Comparison of ENCODE assay signal across 9 mouse cellular contexts in genomic region chr7:29304463-29305262, GRCm38 (mm10). TPM values are rescaled to one million over a fixed set of nuclear protein-coding genes. Genes with fewer than 3 reads are reported as not detected.
DNase-seq lines count a peak whose midpoint lies in the region; ATAC-seq and TF ChIP-seq lines count a peak whose summit lies in the region.
"Had no signal": no experiment of that assay in that cellular context is flagged by ENCODE, and none has a peak within 500 bp of the region (broad histone marks: within the 10 kb centered on the region; RNA-seq: fewer than 3 reads in every experiment).

No protein-coding gene starts in this region.

- no peak for TF ChIP-seq CTCF in ES-Bruce4 (IDR thresholded peaks at IDR 0.05; ENCODE audit: low read depth, low read length)

- no peak for TF ChIP-seq POLR2A in ES-Bruce4 (IDR thresholded peaks at IDR 0.05; ENCODE audit: insufficient read depth, low read length)
- TF ChIP-seq POLR2A in limb, embryonic 14.5 days (IDR thresholded peaks at IDR 0.05; ENCODE audit: borderline replicate concordance, extremely low read depth, insufficient read depth, insufficient read length), result no peak

- ATAC-seq in heart, embryonic 15.5 days (replicated peaks; ENCODE audit: insufficient number of reproducible peaks, insufficient read depth, low FRiP score, low read depth), result no peak
- ATAC-seq in embryonic facial prominence, embryonic 13.5 days (ENCODE audit: insufficient number of reproducible peaks, insufficient read depth, low FRiP score, low TSS enrichment, low read depth), result no peak
- no peak for ATAC-seq in limb, embryonic 14.5 days (ENCODE audit: low FRiP score, low read depth)
- no peak for ATAC-seq in stomach, embryonic 15.5 days (ENCODE audit: insufficient read depth, low FRiP score, low read depth)

- no peaks in the 10 kb centered on the region for H3K36me3 ChIP-seq in heart, embryonic 15.5 days
- no peaks in the 10 kb centered on the region for H3K36me3 ChIP-seq in ES-Bruce4 (ENCODE audit: control insufficient read depth, insufficient read depth, low read length, poor library complexity, severe bottlenecking)
- H3K36me3 ChIP-seq in embryonic facial prominence, embryonic 13.5 days, result no peaks in the 10 kb centered on the region
- H3K36me3 ChIP-seq in limb, embryonic 14.5 days (ENCODE audit: control insufficient read depth, insufficient read depth, low read length), result no peaks in the 10 kb centered on the region
- H3K36me3 ChIP-seq in stomach, embryonic 15.5 days, result no peaks in the 10 kb centered on the region

- no peak overlapping the region for H3K27ac ChIP-seq in heart, embryonic 15.5 days
- H3K27ac ChIP-seq in ES-Bruce4 (ENCODE audit: insufficient read depth, low read length), result no peak overlapping the region
- no peak overlapping the region for H3K27ac ChIP-seq in embryonic facial prominence, embryonic 13.5 days
- no peak overlapping the region for H3K27ac ChIP-seq in limb, embryonic 14.5 days (replicated peaks; ENCODE audit: low read depth, low read length)
- no peak overlapping the region for H3K27ac ChIP-seq in stomach, embryonic 15.5 days

- H3K4me2 ChIP-seq in heart, embryonic 15.5 days, result peak overlapping the region; percentile 97
- peak overlapping the region; percentile 97 for H3K4me2 ChIP-seq in embryonic facial prominence, embryonic 13.5 days
- H3K4me2 ChIP-seq in limb, embryonic 14.5 days (replicated peaks; ENCODE audit: low read depth, low read length, severe bottlenecking), result peak overlapping the region; percentile 100
- H3K4me2 ChIP-seq in stomach, embryonic 15.5 days, result peak overlapping the region; percentile 96

- H3K27me3 ChIP-seq in heart, embryonic 15.5 days, result peaks cover 77% of the 10 kb centered on the region
- H3K27me3 ChIP-seq in ES-Bruce4 (ENCODE audit: control insufficient read depth, insufficient read depth, low read length, poor library complexity, severe bottlenecking), result no peaks in the 10 kb centered on the region
- peaks cover 20% of the 10 kb centered on the region; the same call in 1 of the 2 replicates for H3K27me3 ChIP-seq in embryonic facial prominence, embryonic 13.5 days
- peaks cover 7% of the 10 kb centered on the region; the same call in 1 of the 2 replicates for H3K27me3 ChIP-seq in limb, embryonic 14.5 days (ENCODE audit: control insufficient read depth, insufficient read depth, low read length)
- H3K27me3 ChIP-seq in stomach, embryonic 15.5 days (replicated peaks), result peaks cover 24% of the 10 kb centered on the region

- peaks cover 43% of the 10 kb centered on the region for H3K4me1 ChIP-seq in heart, embryonic 15.5 days (replicated peaks)
- H3K4me1 ChIP-seq in ES-Bruce4 (ENCODE audit: control insufficient read depth, insufficient read depth, low read length), result peaks cover 6% of the 10 kb centered on the region
- peaks cover 58% of the 10 kb centered on the region for H3K4me1 ChIP-seq in embryonic facial prominence, embryonic 13.5 days
- H3K4me1 ChIP-seq in limb, embryonic 14.5 days (ENCODE audit: control insufficient read depth, insufficient read depth, low read length), result peaks cover 39% of the 10 kb centered on the region
- peaks cover 36% of the 10 kb centered on the region for H3K4me1 ChIP-seq in stomach, embryonic 15.5 days

- WGBS in heart, embryonic 15.5 days, result under 1% methylated on average over 44 of the region's 48 CpGs
- WGBS in embryonic facial prominence, embryonic 13.5 days, result under 1% methylated on average over 46 of the region's 48 CpGs
- WGBS in limb, embryonic 14.5 days, result 1% methylated on average over 34 of the region's 48 CpGs
- WGBS in stomach, embryonic 15.5 days, result 1% methylated on average over 48 of the region's 48 CpGs

- peak overlapping the region; percentile 61 for H3K4me3 ChIP-seq in heart, embryonic 15.5 days
- peak overlapping the region; percentile 81 for H3K4me3 ChIP-seq in ES-Bruce4 (ENCODE audit: low read depth, low read length)
- H3K4me3 ChIP-seq in embryonic facial prominence, embryonic 13.5 days, result peak overlapping the region; percentile 62
- H3K4me3 ChIP-seq in limb, embryonic 14.5 days (replicated peaks; ENCODE audit: low read length), result peak overlapping the region; percentile 53
- H3K4me3 ChIP-seq in stomach, embryonic 15.5 days (replicated peaks), result peak overlapping the region; percentile 52

- TF ChIP-seq EP300 in ES-Bruce4 (IDR thresholded peaks at IDR 0.05; ENCODE audit: insufficient read depth, low read depth, low read length), result 0 out of 2 replicates have a peak, but pooled peaks have one; percentile 60

- no peak for DNase-seq in heart, adult 18-20 months
- DNase-seq in limb, embryonic 14.5 days (ENCODE audit: low spot score), result no peak
- DNase-seq in adrenal gland, postnatal 25 days, result no peak
- DNase-seq in spleen, postnatal 36 days (ENCODE audit: low spot score in 2 of 2), result no peak

- no peaks in the 10 kb centered on the region for H3K9me3 ChIP-seq in heart, embryonic 15.5 days (replicated peaks)
- H3K9me3 ChIP-seq in ES-Bruce4 (replicated peaks; ENCODE audit: control insufficient read depth, insufficient read depth, low read length, poor library complexity, severe bottlenecking), result no peaks in the 10 kb centered on the region
- H3K9me3 ChIP-seq in embryonic facial prominence, embryonic 13.5 days, result no peaks in the 10 kb centered on the region
- H3K9me3 ChIP-seq in limb, embryonic 14.5 days (ENCODE audit: control insufficient read depth, low read length), result no peaks in the 10 kb centered on the region
- no peaks in the 10 kb centered on the region for H3K9me3 ChIP-seq in stomach, embryonic 15.5 days

- H3K9ac ChIP-seq in heart, embryonic 15.5 days, result peak overlapping the region; percentile 28
- peak overlapping the region; percentile 65 for H3K9ac ChIP-seq in ES-Bruce4 (ENCODE audit: low read depth, poor library complexity, severe bottlenecking)
- peak overlapping the region; percentile 76 for H3K9ac ChIP-seq in embryonic facial prominence, embryonic 13.5 days
- peak overlapping the region; percentile 52 for H3K9ac ChIP-seq in limb, embryonic 14.5 days (ENCODE audit: low read depth, low read length, severe bottlenecking)
- H3K9ac ChIP-seq in stomach, embryonic 15.5 days, result no peak overlapping the region

RNA-seq across cellular contexts. Expression of gene Dpf1, which starts 0.9 kb away (rescaled TPM):
- 2.6 and 3.9 TPM in 2 replicates for polyA plus RNA-seq in heart, embryonic 15.5 days (2015; fragmentation: Nextera tagmentation; extraction: Ambion mirVana)
- total RNA-seq in heart, adult 18-20 months (2021), result 1 to 10 TPM in 1 of 2 experiments, under 1 TPM in 1; 0.47 to 1.1 TPM
- 5.9 and 6.1 TPM in 2 replicates for polyA plus RNA-seq in ES-Bruce4 (2011; ENCODE audit: insufficient read depth, insufficient read length, low read depth, missing spikeins)
- polyA plus RNA-seq in embryonic facial prominence, embryonic 13.5 days (2015; fragmentation: Nextera tagmentation; extraction: Ambion mirVana), result 28.4 and 29.9 TPM in 2 replicates
- polyA plus RNA-seq in limb, embryonic 14.5 days (2012; rRNA removed), result 10.6 and 10.7 TPM in 2 replicates
- 13.2 and 13.7 TPM in 2 replicates for polyA plus RNA-seq in limb, embryonic 14.5 days (2014; fragmentation: Nextera tagmentation; extraction: Ambion mirVana)
- 7.6 and 8.2 TPM in 2 replicates for polyA plus RNA-seq in stomach, embryonic 15.5 days (2015; fragmentation: Nextera tagmentation; extraction: Ambion mirVana)
- 0.95 and 1.6 TPM in 2 replicates for total RNA-seq in adrenal gland, postnatal 25 days (2021)

RNA-seq across cellular contexts. Expression of gene Ppp1r14a, which starts 15.6 kb away (rescaled TPM):
- 17.0 and 20.8 TPM in 2 replicates for polyA plus RNA-seq in heart, embryonic 15.5 days (2015; fragmentation: Nextera tagmentation; extraction: Ambion mirVana)
- 1 to 10 TPM; 5.8 to 7.5 TPM for total RNA-seq in heart, adult 18-20 months (2021)
- polyA plus RNA-seq in ES-Bruce4 (2011; ENCODE audit: insufficient read depth, insufficient read length, low read depth, missing spikeins), result 22.1 and 29.1 TPM in 2 replicates
- polyA plus RNA-seq in embryonic facial prominence, embryonic 13.5 days (2015; fragmentation: Nextera tagmentation; extraction: Ambion mirVana), result 10.1 and 10.5 TPM in 2 replicates
- polyA plus RNA-seq in limb, embryonic 14.5 days (2012; rRNA removed), result 8.7 and 9.6 TPM in 2 replicates
- polyA plus RNA-seq in limb, embryonic 14.5 days (2014; fragmentation: Nextera tagmentation; extraction: Ambion mirVana), result 9.0 and 13.8 TPM in 2 replicates
- 42.7 and 56.7 TPM in 2 replicates for polyA plus RNA-seq in stomach, embryonic 15.5 days (2015; fragmentation: Nextera tagmentation; extraction: Ambion mirVana)
- 5.5 and 6.7 TPM in 2 replicates for total RNA-seq in adrenal gland, postnatal 25 days (2021)

RNA-seq across cellular contexts. Expression of gene Spint2, which starts 23.0 kb away (rescaled TPM):
- polyA plus RNA-seq in heart, embryonic 15.5 days (2015; fragmentation: Nextera tagmentation; extraction: Ambion mirVana), result 77.9 and 125 TPM in 2 replicates
- 10 to 100 TPM; 45.7 to 53.8 TPM for total RNA-seq in heart, adult 18-20 months (2021)
- 264 and 288 TPM in 2 replicates for polyA plus RNA-seq in ES-Bruce4 (2011; ENCODE audit: insufficient read depth, insufficient read length, low read depth, missing spikeins)
- polyA plus RNA-seq in embryonic facial prominence, embryonic 13.5 days (2015; fragmentation: Nextera tagmentation; extraction: Ambion mirVana), result 118 and 127 TPM in 2 replicates
- polyA plus RNA-seq in limb, embryonic 14.5 days (2012; rRNA removed), result 88.7 and 95.3 TPM in 2 replicates
- polyA plus RNA-seq in limb, embryonic 14.5 days (2014; fragmentation: Nextera tagmentation; extraction: Ambion mirVana), result 149 and 160 TPM in 2 replicates
- polyA plus RNA-seq in stomach, embryonic 15.5 days (2015; fragmentation: Nextera tagmentation; extraction: Ambion mirVana), result 525 and 574 TPM in 2 replicates
- total RNA-seq in adrenal gland, postnatal 25 days (2021), result 23.0 and 36.9 TPM in 2 replicates

RNA-seq across cellular contexts. Expression of gene 2200002D01Rik, which starts 56.4 kb away (rescaled TPM):
- 6.3 and 7.1 TPM in 2 replicates for polyA plus RNA-seq in heart, embryonic 15.5 days (2015; fragmentation: Nextera tagmentation; extraction: Ambion mirVana)
- total RNA-seq in heart, adult 18-20 months (2021), result 1 to 10 TPM in 1 of 2 experiments, under 1 TPM in 1; 0.77 to 1.6 TPM
- 33.6 and 34.1 TPM in 2 replicates for polyA plus RNA-seq in ES-Bruce4 (2011; ENCODE audit: insufficient read depth, insufficient read length, low read depth, missing spikeins)
- 2.2 and 4.4 TPM in 2 replicates for polyA plus RNA-seq in embryonic facial prominence, embryonic 13.5 days (2015; fragmentation: Nextera tagmentation; extraction: Ambion mirVana)
- polyA plus RNA-seq in limb, embryonic 14.5 days (2012; rRNA removed), result 0.32 and 0.92 TPM in 2 replicates
- polyA plus RNA-seq in limb, embryonic 14.5 days (2014; fragmentation: Nextera tagmentation; extraction: Ambion mirVana), result 1.2 and 3.0 TPM in 2 replicates
- polyA plus RNA-seq in stomach, embryonic 15.5 days (2015; fragmentation: Nextera tagmentation; extraction: Ambion mirVana), result 67.4 and 70.6 TPM in 2 replicates
- 0.86 and 2.0 TPM in 2 replicates for total RNA-seq in adrenal gland, postnatal 25 days (2021)
- total RNA-seq: layer of hippocampus, adult 18-20 months had no signal
